Mouse (Mus musculus) intestine, embryonic 16.5 days (tissue): ENCODE results near the gene Ttc23. TPM values are rescaled to one million over a fixed set of nuclear protein-coding genes. Genes with fewer than 3 reads are reported as not detected.

Source experiments
- ATAC-seq: fragments of 200-750 bp; cut with Nextera tagmentation; 2 replicates; pipeline ENCODE4 v1.8.0; 2017; ENCODE audit warnings: moderate TSS enrichment, moderate library complexity
- H3K27ac ChIP-seq: fragments of 300-500 bp; sonication (generic); 2 replicates; pipeline ENCODE4 v1.5.1; 2014; ENCODE audit warnings: mild to moderate bottlenecking, low read length
- H3K27me3 ChIP-seq: fragments of 300-500 bp; sonication (generic); replicated peaks from 2 replicates; pipeline ENCODE4 v1.6.1; 2014; ENCODE audit warnings: low read length, control low read depth, mixed read lengths; ENCODE audit not compliant: control insufficient read depth, insufficient read depth
- H3K36me3 ChIP-seq: fragments of 300-500 bp; sonication (generic); 2 replicates; pipeline ENCODE4 v1.6.1; 2014; ENCODE audit warnings: low read length, control low read depth; ENCODE audit not compliant: control insufficient read depth, insufficient read depth
- H3K4me1 ChIP-seq: fragments of 300-500 bp; sonication (generic); 2 replicates; pipeline ENCODE4 v1.6.1; 2014; ENCODE audit warnings: low read length, control low read depth, mixed read lengths; ENCODE audit not compliant: control insufficient read depth, insufficient read depth
- H3K4me2 ChIP-seq: fragments of 300-500 bp; sonication (generic); 2 replicates; pipeline ENCODE4 v1.6.1; 2014; ENCODE audit warnings: low read depth, low read length, control low read depth
- H3K4me3 ChIP-seq: fragments of 300-500 bp; sonication (generic); 2 replicates; pipeline ENCODE4 v1.5.1; 2014; ENCODE audit warnings: mild to moderate bottlenecking, low read length
- H3K9ac ChIP-seq: fragments of 300-500 bp; sonication (generic); 2 replicates; pipeline ENCODE4 v1.6.1; 2014; ENCODE audit warnings: low read depth, low read length
- H3K9me3 ChIP-seq: fragments of 300-500 bp; sonication (generic); 2 replicates; pipeline ENCODE4 v1.6.1; 2016; ENCODE audit warnings: low read length, control low read depth; ENCODE audit not compliant: control insufficient read depth
- WGBS: fragments of 180-500 bp; shearing (Covaris S2); extraction: QIAGEN DNeasy Blood & Tissue Kit; methylation state at CpG from one replicate; pipeline ENCODE4 v1.1.7; 2014; 5-methylcytosine and 5-hydroxymethylcytosine counted together
- polyA plus RNA-seq: library from polyadenylated mRNA; unstranded; fragments of >200 nt; fragmentation: Nextera tagmentation; extraction: Ambion mirVana; gene quantifications from 2 replicates; pipeline ENCODE4 v1.2.1, GENCODE M21; 2015

Ttc23 gene
- polyA plus RNA-seq, 1 experiment from 2014 or later: 18.2 TPM

- H3K4me2 ChIP-seq: no peak overlapping the region
- peaks cover 2% of the 10 kb centered on the region; the same call in 1 of the 2 replicates for H3K4me1 ChIP-seq
- H3K9me3 ChIP-seq: peaks cover 3% of the 10 kb centered on the region; the same call in 1 of the 2 replicates
- WGBS: 92% methylated on average over 3 of the region's 3 CpGs
- no peaks in the 10 kb centered on the region for H3K27me3 ChIP-seq
- no peak overlapping the region for H3K27ac ChIP-seq
- no peak overlapping the region for H3K9ac ChIP-seq
- H3K4me3 ChIP-seq: no peak overlapping the region
- no peak for ATAC-seq
- H3K36me3 ChIP-seq: peaks cover 2% of the 10 kb centered on the region; the same call in 1 of the 2 replicates
These were observed 70.3 kb downstream of the Ttc23 start for GRCm38 (mm10) chr7:67717520-67717919.

GRCm38 (mm10) chr7:67718804-67719203 is 71.6 kb downstream of the Ttc23 start:
- 61% methylated on average over 8 of the region's 8 CpGs for WGBS
- Histone ChIP-seq H3K4me3 (no peak overlapping the region), H3K36me3 (no peaks in the 10 kb centered on the region), H3K9ac (no peak overlapping the region), H3K4me2 (no peak overlapping the region), H3K4me1 (peaks cover 2% of the 10 kb centered on the region; the same call in 1 of the 2 replicates), H3K9me3 (no peaks in the 10 kb centered on the region), H3K27me3 (no peaks in the 10 kb centered on the region), H3K27ac (no peak overlapping the region)
- ATAC-seq: no peak

GRCm38 (mm10) chr7:67722163-67722562 is 75.0 kb downstream of the Ttc23 start:
- H3K9ac ChIP-seq: no peak overlapping the region
- no peak overlapping the region for H3K4me2 ChIP-seq
- H3K9me3 ChIP-seq: no peaks in the 10 kb centered on the region
- WGBS: 56% methylated on average over 2 of the region's 2 CpGs
- ATAC-seq: no peak
- H3K36me3 ChIP-seq: no peaks in the 10 kb centered on the region
- H3K4me3 ChIP-seq: no peak overlapping the region
- H3K27ac ChIP-seq: no peak overlapping the region
- no peaks in the 10 kb centered on the region for H3K27me3 ChIP-seq
- no peaks in the 10 kb centered on the region for H3K4me1 ChIP-seq

GRCm38 (mm10) chr7:67724536-67724935 is 77.3 kb downstream of the Ttc23 start:
- no peak overlapping the region for H3K4me2 ChIP-seq
- no peaks in the 10 kb centered on the region for H3K4me1 ChIP-seq
- no peak overlapping the region for H3K27ac ChIP-seq
- H3K36me3 ChIP-seq: no peaks in the 10 kb centered on the region; the same call in 1 of the 2 replicates
- H3K4me3 ChIP-seq: no peak overlapping the region
- no peaks in the 10 kb centered on the region for H3K27me3 ChIP-seq
- no peak overlapping the region for H3K9ac ChIP-seq
- 73% methylated on average over 4 of the region's 4 CpGs for WGBS
- ATAC-seq: no peak
- no peaks in the 10 kb centered on the region for H3K9me3 ChIP-seq

- Histone ChIP-seq H3K4me1 (no peaks in the 10 kb centered on the region), H3K9ac (no peak overlapping the region), H3K27ac (no peak overlapping the region), H3K9me3 (no peaks in the 10 kb centered on the region), H3K4me3 (no peak overlapping the region), H3K4me2 (no peak overlapping the region), H3K36me3 (no peaks in the 10 kb centered on the region; the same call in 1 of the 2 replicates), H3K27me3 (no peaks in the 10 kb centered on the region)
- 73% methylated on average over 9 of the region's 9 CpGs for WGBS
- no peak for ATAC-seq
These were observed 77.8 kb downstream of the Ttc23 start for GRCm38 (mm10) chr7:67725016-67725415.

- H3K4me2 ChIP-seq: no peak overlapping the region
- no peak overlapping the region for H3K4me3 ChIP-seq
- 88% methylated on average over 4 of the region's 4 CpGs for WGBS
- no peak overlapping the region for H3K9ac ChIP-seq
- H3K4me1 ChIP-seq: peaks cover 3% of the 10 kb centered on the region; the same call in 1 of the 2 replicates
- H3K27ac ChIP-seq: no peak overlapping the region
- no peaks in the 10 kb centered on the region; the same call in 1 of the 2 replicates for H3K36me3 ChIP-seq
- H3K9me3 ChIP-seq: no peaks in the 10 kb centered on the region
- no peaks in the 10 kb centered on the region for H3K27me3 ChIP-seq
- ATAC-seq: no peak
These were observed 81.0 kb downstream of the Ttc23 start for GRCm38 (mm10) chr7:67728203-67728602.

- H3K4me3 ChIP-seq: no peak overlapping the region
- no peak overlapping the region for H3K27ac ChIP-seq
- no peak overlapping the region for H3K4me2 ChIP-seq
- no peaks in the 10 kb centered on the region for H3K27me3 ChIP-seq
- H3K9ac ChIP-seq: no peak overlapping the region
- no peak for ATAC-seq
- no peaks in the 10 kb centered on the region; the same call in 1 of the 2 replicates for H3K36me3 ChIP-seq
- 91% methylated on average over 4 of the region's 4 CpGs for WGBS
- H3K9me3 ChIP-seq: no peaks in the 10 kb centered on the region
- peaks cover 3% of the 10 kb centered on the region; the same call in 1 of the 2 replicates for H3K4me1 ChIP-seq
These were observed 81.6 kb downstream of the Ttc23 start for GRCm38 (mm10) chr7:67728809-67729208.

- Histone ChIP-seq H3K9ac (no peak overlapping the region), H3K4me1 (peaks cover 3% of the 10 kb centered on the region; the same call in 1 of the 2 replicates), H3K4me3 (no peak overlapping the region), H3K27me3 (no peaks in the 10 kb centered on the region), H3K9me3 (no peaks in the 10 kb centered on the region), H3K4me2 (no peak overlapping the region), H3K27ac (no peak overlapping the region), H3K36me3 (no peaks in the 10 kb centered on the region; the same call in 1 of the 2 replicates)
- no peak for ATAC-seq
- WGBS: 50% methylated on average over 5 of the region's 5 CpGs
These were observed 83.4 kb downstream of the Ttc23 start for GRCm38 (mm10) chr7:67730431-67731110.

- Histone ChIP-seq H3K4me1 (peaks cover 3% of the 10 kb centered on the region; the same call in 1 of the 2 replicates), H3K27me3 (no peaks in the 10 kb centered on the region), H3K27ac (no peak overlapping the region), H3K36me3 (no peaks in the 10 kb centered on the region; the same call in 1 of the 2 replicates), H3K9ac (no peak overlapping the region), H3K4me3 (no peak overlapping the region), H3K4me2 (no peak overlapping the region), H3K9me3 (no peaks in the 10 kb centered on the region)
- ATAC-seq: no peak
- WGBS: 76% methylated on average over 4 of the region's 4 CpGs
These were observed 85.1 kb downstream of the Ttc23 start for GRCm38 (mm10) chr7:67732276-67732675.
